Mouse (Mus musculus) myocyte (in vitro differentiated cells): ENCODE measurements at regions not wholly inside any gene's neighbourhood (a gene's known extent, or its start where the extent isn't known, plus 50 kb on each side); places are given as distances from the start of the nearest gene placed in this dataset.

ENCODE experiments used
- H3K27me3 ChIP-seq: one replicate; pipeline ENCODE4 v1.6.1; 2011; ENCODE audit not compliant: control insufficient read depth, insufficient read depth, insufficient read length
- H3K36me3 ChIP-seq: one replicate; pipeline ENCODE4 v1.6.1; 2011; ENCODE audit not compliant: control insufficient read depth, insufficient read depth
- H3K4me2 ChIP-seq: one replicate; pipeline ENCODE4 v1.6.1; 2011; ENCODE audit warnings: low read depth, control low read depth
- H3K4me3 ChIP-seq: one replicate; pipeline ENCODE4 v1.5.1; 2011; ENCODE audit warnings: mild to moderate bottlenecking, control low read depth, moderate library complexity
- H3K79me2 ChIP-seq: one replicate; pipeline ENCODE4 v1.6.1; 2011; ENCODE audit not compliant: control insufficient read depth, insufficient read depth
- H3ac ChIP-seq: one replicate; pipeline ENCODE4 v1.6.1; 2011; ENCODE audit not compliant: control insufficient read depth, insufficient read length
- CEBPB ChIP-seq: IDR thresholded peaks from 2 replicates; pipeline ENCODE4 v1.6.1; 2011; ENCODE audit warnings: mild to moderate bottlenecking, moderate library complexity; ENCODE audit not compliant: poor library complexity, insufficient read depth, severe bottlenecking
- E2F4 ChIP-seq: IDR thresholded peaks from one replicate; pipeline ENCODE4 v1.6.1; 2011; ENCODE audit warnings: mild to moderate bottlenecking, control low read depth, moderate library complexity; ENCODE audit not compliant: insufficient read depth
- MAX ChIP-seq: IDR thresholded peaks from one replicate; pipeline ENCODE4 v1.6.1; 2011; ENCODE audit warnings: low read depth, mild to moderate bottlenecking, control low read depth
- MYOD1 ChIP-seq, 3 experiments: IDR thresholded peaks; one replicate each; pipeline ENCODE4 v1.6.1; 2011; ENCODE audit warnings: control low read depth in 2 of 3, low read depth in 2 of 3, mild to moderate bottlenecking in 2 of 3, moderate library complexity in 1 of 3; ENCODE audit not compliant: insufficient read length in 2 of 3, control insufficient read depth in 1 of 3
- MYOG ChIP-seq, 3 experiments: IDR thresholded peaks; one replicate each; pipeline ENCODE4 v1.6.1; 2011; ENCODE audit warnings: control low read depth in 2 of 3, low read depth in 2 of 3, mild to moderate bottlenecking in 2 of 3; ENCODE audit not compliant: insufficient read length in 2 of 3, control insufficient read depth in 1 of 3, insufficient read depth in 1 of 3
- POLR2A ChIP-seq: IDR thresholded peaks from one replicate; pipeline ENCODE4 v1.6.1; 2011; ENCODE audit warnings: low read depth, mild to moderate bottlenecking, control low read depth, moderate library complexity; ENCODE audit not compliant: insufficient read length
- POLR2AphosphoS2 ChIP-seq: IDR thresholded peaks from one replicate; pipeline ENCODE4 v1.6.1; 2011; ENCODE audit warnings: low read depth, control low read depth; ENCODE audit not compliant: insufficient read length
- REST ChIP-seq: IDR thresholded peaks from one replicate; pipeline ENCODE4 v1.6.1; 2011; ENCODE audit warnings: mild to moderate bottlenecking, control low read depth, moderate library complexity; ENCODE audit not compliant: insufficient read depth, insufficient read length
- SRF ChIP-seq: IDR thresholded peaks from one replicate; pipeline ENCODE4 v1.6.1; 2011; ENCODE audit warnings: low read depth; ENCODE audit not compliant: control insufficient read depth, insufficient read length
- TCF12 ChIP-seq: IDR thresholded peaks from one replicate; pipeline ENCODE4 v1.6.1; 2011; ENCODE audit warnings: mild to moderate bottlenecking, control low read depth; ENCODE audit not compliant: poor library complexity, insufficient read depth, severe bottlenecking
- TCF3 ChIP-seq: IDR thresholded peaks from one replicate; pipeline ENCODE4 v1.6.1; 2011; ENCODE audit warnings: low read depth, control low read depth; ENCODE audit not compliant: insufficient read length
- USF1 ChIP-seq: IDR thresholded peaks from one replicate; pipeline ENCODE4 v1.6.1; 2011; ENCODE audit warnings: low read depth, mild to moderate bottlenecking, control low read depth, moderate library complexity

- Histone ChIP-seq H3K36me3 (no peaks in the 10 kb centered on the region), H3ac (no peak overlapping the region), H3K4me3 (no peak overlapping the region), H3K4me2 (no peak overlapping the region), H3K79me2 (no peaks in the 10 kb centered on the region), H3K27me3 (no peaks in the 10 kb centered on the region)
- TF ChIP-seq POLR2AphosphoS2 (no peak), MYOG (IDR thresholded peaks at IDR 0.05; ENCODE audit: control insufficient read depth in 1 of 3, insufficient read depth in 1 of 3, insufficient read length in 2 of 3, low read depth in 2 of 3) (no peak), E2F4 (no peak), MAX (no peak), REST (no peak), USF1 (no peak), TCF3 (no peak), POLR2A (no peak), CEBPB (no peak), TCF12 (no peak), SRF (no peak), MYOD1 (IDR thresholded peaks at IDR 0.05; ENCODE audit: control insufficient read depth in 1 of 3, insufficient read length in 2 of 3, low read depth in 2 of 3) (no peak)
Measured at GRCm38 (mm10) chr5:133389023-133389840, 710.3 kb upstream of the Castor2 start.

- Histone ChIP-seq H3K79me2 (no peaks in the 10 kb centered on the region), H3K27me3 (no peaks in the 10 kb centered on the region), H3K4me2 (no peak overlapping the region), H3K4me3 (no peak overlapping the region), H3K36me3 (no peaks in the 10 kb centered on the region), H3ac (no peak overlapping the region)
- no peak for TF ChIP-seq POLR2AphosphoS2
- TF ChIP-seq REST = no peak
- TF ChIP-seq CEBPB = no peak
- no peak for TF ChIP-seq TCF3
- TF ChIP-seq TCF12 = no peak
- no peak for TF ChIP-seq MYOG (IDR thresholded peaks at IDR 0.05; ENCODE audit: control insufficient read depth in 1 of 3, insufficient read depth in 1 of 3, insufficient read length in 2 of 3, low read depth in 2 of 3)
- no peak for TF ChIP-seq POLR2A
- TF ChIP-seq SRF = no peak
- no peak for TF ChIP-seq MAX
- TF ChIP-seq MYOD1 (IDR thresholded peaks at IDR 0.05; ENCODE audit: control insufficient read depth in 1 of 3, insufficient read length in 2 of 3, low read depth in 2 of 3) = no peak
- TF ChIP-seq E2F4 = no peak
- no peak for TF ChIP-seq USF1
Measured at GRCm38 (mm10) chr5:133385374-133386349, 713.8 kb upstream of the Castor2 start.

GRCm38 (mm10) chr5:133365771-133366170 is 733.7 kb upstream of the Castor2 start:
- TF ChIP-seq CEBPB (no peak), REST (no peak), MAX (no peak), POLR2A (no peak), MYOG (IDR thresholded peaks at IDR 0.05; ENCODE audit: control insufficient read depth in 1 of 3, insufficient read depth in 1 of 3, insufficient read length in 2 of 3, low read depth in 2 of 3) (no peak), TCF12 (no peak), E2F4 (no peak), MYOD1 (IDR thresholded peaks at IDR 0.05; ENCODE audit: control insufficient read depth in 1 of 3, insufficient read length in 2 of 3, low read depth in 2 of 3) (no peak), TCF3 (no peak), SRF (no peak), USF1 (no peak), POLR2AphosphoS2 (no peak)

GRCm38 (mm10) chr5:133347516-133347915 is 752.0 kb upstream of the Castor2 start:
- Histone ChIP-seq H3K79me2 (no peaks in the 10 kb centered on the region), H3ac (no peak overlapping the region), H3K4me2 (no peak overlapping the region), H3K27me3 (no peaks in the 10 kb centered on the region), H3K4me3 (no peak overlapping the region), H3K36me3 (no peaks in the 10 kb centered on the region)
- TF ChIP-seq MYOD1 (IDR thresholded peaks at IDR 0.05; ENCODE audit: control insufficient read depth in 1 of 3, insufficient read length in 2 of 3, low read depth in 2 of 3) = no peak
- no peak for TF ChIP-seq MYOG (IDR thresholded peaks at IDR 0.05; ENCODE audit: control insufficient read depth in 1 of 3, insufficient read depth in 1 of 3, insufficient read length in 2 of 3, low read depth in 2 of 3)
- no peak for TF ChIP-seq USF1
- no peak for TF ChIP-seq REST
- TF ChIP-seq MAX = no peak
- no peak for TF ChIP-seq TCF12
- no peak for TF ChIP-seq E2F4
- no peak for TF ChIP-seq TCF3
- TF ChIP-seq CEBPB = no peak
- no peak for TF ChIP-seq POLR2AphosphoS2
- TF ChIP-seq POLR2A = no peak
- no peak for TF ChIP-seq SRF

More at GRCm38 (mm10) chr5:133365771-133366170, 733.7 kb upstream of the Castor2 start:
- Histone ChIP-seq H3K27me3 (no peaks in the 10 kb centered on the region), H3ac (no peak overlapping the region), H3K4me3 (no peak overlapping the region), H3K36me3 (no peaks in the 10 kb centered on the region), H3K4me2 (no peak overlapping the region), H3K79me2 (no peaks in the 10 kb centered on the region)
